Mouse (Mus musculus) neutrophil, adult 83 days (primary cell): ENCODE data around the gene Fgr. TPM values are rescaled to one million over a fixed set of nuclear protein-coding genes. Genes with fewer than 3 reads are reported as not detected.

Source experiments
- total RNA-seq, 2 experiments: library from RNA; stranded (reverse); gene quantifications; one replicate each; pipeline ENCODE4 v1.2.4; 2023

Fgr gene
- total RNA-seq = 100 to 1,000 TPM; 268 to 295 TPM

DNA sequence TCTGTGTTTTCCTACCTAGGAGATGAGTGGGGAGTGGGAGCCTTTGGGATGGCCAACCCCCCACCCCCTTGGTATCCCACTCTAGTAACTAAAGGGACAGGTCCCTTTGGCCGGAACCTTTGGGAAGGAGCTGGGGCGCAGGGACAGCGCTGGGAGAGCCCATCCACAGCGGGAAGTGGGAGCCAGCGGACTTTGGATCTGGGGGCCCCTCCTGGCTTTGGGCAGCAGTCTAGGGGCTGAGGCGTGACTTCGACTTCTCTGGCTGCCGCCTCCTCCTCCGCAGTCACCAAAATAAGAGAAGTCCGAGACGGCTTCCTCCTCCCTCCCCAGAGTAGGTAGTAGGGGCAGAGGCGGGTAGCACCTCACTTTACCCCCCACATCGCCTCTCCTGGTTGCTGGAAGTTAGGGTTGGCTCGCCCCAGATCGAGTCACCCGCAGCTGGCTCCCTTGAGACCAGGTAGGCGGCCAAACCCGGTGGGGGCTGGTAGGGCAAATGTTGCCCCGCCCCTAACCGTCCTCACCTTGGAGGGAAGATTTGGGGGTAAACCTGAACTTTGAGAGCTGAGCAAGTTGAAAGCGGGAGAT lies at the start of gene Fgr:
Gene Fgr, plus strand, starts transcription at position 282 of the 585 bp plus-strand sequence.

DNA sequence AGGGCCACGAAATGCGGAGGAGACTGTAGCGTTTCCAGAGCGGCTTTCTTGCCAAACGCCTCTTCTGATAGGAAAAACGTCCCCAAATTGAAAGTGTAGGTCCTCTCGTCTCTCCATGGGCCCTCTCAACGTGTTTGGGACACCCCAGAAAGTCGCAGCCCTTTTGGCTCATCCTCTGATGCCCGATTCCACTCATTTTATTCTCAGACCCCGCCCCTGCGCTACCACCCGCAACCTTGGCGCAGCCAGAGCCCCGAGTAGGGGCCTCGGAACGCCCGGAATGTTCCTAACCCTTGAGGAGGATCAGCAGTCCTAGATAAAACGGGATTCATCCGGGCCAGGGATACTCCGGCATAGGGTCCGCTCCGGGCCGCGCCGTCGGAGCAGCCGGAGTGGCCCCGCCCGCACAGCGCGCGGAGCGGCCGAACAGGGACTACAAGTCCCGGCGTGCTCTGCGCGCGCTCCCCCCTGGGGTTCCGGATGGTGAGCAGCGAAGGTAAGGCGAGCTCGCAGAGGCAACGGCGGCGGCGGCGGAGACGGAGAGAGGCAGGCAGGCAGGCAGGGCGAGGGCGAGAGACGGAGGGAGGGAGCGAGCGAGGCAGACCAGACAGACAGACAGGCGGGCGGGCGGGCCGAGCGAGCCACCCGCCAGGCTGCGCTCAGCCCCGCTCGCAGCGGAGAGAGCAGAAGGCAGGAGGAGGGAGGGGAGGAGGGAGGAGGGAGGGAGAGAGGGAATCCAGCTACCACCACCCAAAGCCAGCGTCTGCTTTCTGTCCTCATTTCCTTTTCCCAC lies 37.3 kb downstream of the Fgr start, which contains the start of gene Ahdc1:
Gene Ahdc1, plus strand, starts transcription at position 233 of the 793 bp plus-strand sequence.

Other genes with a start within 250 kb of the Fgr start
- gene Xkr8, start 241.5 kb upstream of the Fgr start, total RNA-seq = 1 to 10 TPM; 3.9 to 4.6 TPM
- 1 to 10 TPM; 1.5 to 2.3 TPM for gene Smpdl3b, start 216.8 kb upstream of the Fgr start, total RNA-seq
- gene Rpa2, start 205.8 kb upstream of the Fgr start, total RNA-seq = 10 to 100 TPM; 30.1 to 41.2 TPM
- gene Themis2, start 177.7 kb upstream of the Fgr start, total RNA-seq = 100 to 1,000 TPM; 101 to 144 TPM
- 10 to 100 TPM; 23.3 to 27.0 TPM for gene Ppp1r8, start 130.9 kb upstream of the Fgr start, total RNA-seq
- gene Stx12, start 89.6 kb upstream of the Fgr start, total RNA-seq = 10 to 100 TPM; 18.9 to 21.4 TPM
- 10 to 100 TPM; 24.4 to 30.4 TPM for gene Fam76a, start 51.5 kb upstream of the Fgr start, total RNA-seq
- gene Ahdc1, start 37.2 kb downstream of the Fgr start, total RNA-seq = 1 to 10 TPM; 6.4 to 7.8 TPM
- gene Wasf2, start 156.4 kb downstream of the Fgr start, total RNA-seq = 100 to 1,000 TPM; 230 to 271 TPM
- gene Cd164l2, start 238.0 kb downstream of the Fgr start, total RNA-seq = not detected
- not detected for gene Gpr3, start 238.4 kb downstream of the Fgr start, total RNA-seq